Mouse (Mus musculus) layer of hippocampus, adult 11-12 months (tissue): ENCODE measurements around the gene Borcs6.
"Not testable (repeated sequence)": the region's sequence is repeated elsewhere in the genome, so short reads cannot be mapped to it uniquely, and the experiment has no call there.

ENCODE experiments used
- DNase-seq: peaks from one replicate; pipeline ENCODE4 v3.0.0; 2022; ENCODE audit warnings: low spot score

Gene Borcs6

DNA sequence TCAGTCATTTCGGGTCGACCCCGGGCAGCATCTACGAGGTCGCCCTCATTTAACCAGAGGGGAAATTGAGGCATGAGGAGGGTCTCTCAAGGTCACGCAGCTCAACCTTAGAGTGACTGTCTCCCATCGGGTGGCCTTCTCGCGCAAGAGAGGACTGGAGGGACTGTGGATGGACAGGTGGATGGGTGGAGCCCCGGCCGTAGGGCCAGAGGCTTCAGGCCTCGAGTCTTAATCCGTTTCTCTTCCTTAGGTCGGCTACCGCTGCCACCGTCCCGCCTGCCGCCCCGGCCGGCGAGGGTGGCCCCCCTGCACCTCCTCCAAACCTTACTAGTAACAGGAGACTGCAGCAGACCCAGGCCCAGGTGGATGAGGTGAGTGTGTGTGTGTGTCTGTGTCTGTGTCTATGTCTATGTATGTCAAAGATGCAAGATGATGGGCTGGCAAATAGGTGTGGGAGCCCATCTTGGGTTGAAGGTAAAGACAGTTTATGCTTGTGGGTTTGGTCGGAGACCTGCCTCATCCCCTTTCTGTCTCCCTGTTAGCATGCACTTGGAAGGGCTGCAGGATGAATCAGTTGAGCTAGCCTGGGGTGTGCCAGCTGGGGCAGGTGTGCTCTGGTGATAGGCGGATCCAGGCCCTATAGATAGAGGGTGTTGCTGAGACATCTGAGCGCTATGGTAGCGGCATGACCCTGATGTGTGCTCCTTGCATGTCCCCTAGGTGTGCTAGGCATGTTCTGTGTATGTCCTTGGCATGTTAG, 29.5 kb downstream of the Borcs6 start:
- DNase-seq, result no peak

DNA sequence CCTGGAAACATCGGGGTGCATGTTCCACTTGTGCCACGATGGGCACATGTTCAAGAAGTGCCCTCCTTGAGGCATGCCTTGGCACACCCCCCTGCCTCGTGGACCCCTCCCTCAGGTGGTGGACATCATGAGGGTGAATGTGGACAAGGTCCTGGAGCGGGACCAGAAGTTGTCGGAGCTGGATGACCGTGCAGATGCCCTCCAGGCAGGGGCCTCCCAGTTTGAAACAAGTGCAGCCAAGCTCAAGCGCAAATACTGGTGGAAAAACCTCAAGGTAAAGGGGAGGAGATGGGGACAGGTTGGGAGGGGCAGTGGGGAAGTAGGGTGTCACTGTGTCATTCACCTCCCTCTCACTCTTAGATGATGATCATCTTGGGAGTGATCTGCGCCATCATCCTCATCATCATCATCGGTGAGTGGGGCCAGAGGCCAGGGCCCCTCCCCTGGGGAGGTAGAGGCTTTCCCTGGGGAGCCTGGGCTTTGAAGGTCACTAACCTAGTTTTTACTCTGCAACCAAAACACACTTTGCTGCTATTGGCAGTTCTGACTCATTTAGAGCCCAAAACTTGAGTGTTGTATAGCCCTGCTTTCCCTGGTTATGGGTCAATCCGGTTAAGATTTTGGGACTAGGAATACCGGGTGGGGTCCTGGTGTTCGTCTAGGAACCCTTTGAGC, 30.2 kb downstream of the Borcs6 start:
- no peak for DNase-seq

DNA sequence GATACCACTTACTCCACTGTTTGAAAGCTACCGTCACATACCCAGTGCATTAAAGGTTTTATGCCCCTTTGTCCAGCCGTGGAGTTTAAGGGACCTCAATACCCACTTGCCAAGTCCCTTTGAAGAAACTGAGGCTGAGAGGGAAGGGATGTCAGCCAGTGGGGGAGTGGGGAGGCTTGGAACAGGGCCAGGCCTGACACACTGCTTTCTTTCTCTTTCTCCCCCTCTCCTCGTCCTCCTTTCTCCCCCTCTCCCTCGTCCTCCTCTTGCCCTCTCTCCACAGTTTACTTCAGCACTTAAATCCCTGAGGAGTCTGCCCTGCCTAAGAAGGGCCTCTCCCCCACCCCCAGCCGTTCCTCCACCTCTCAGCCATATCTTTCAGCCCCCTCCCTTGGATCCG, 30.9 kb downstream of the Borcs6 start:
- no peak for DNase-seq

DNA sequence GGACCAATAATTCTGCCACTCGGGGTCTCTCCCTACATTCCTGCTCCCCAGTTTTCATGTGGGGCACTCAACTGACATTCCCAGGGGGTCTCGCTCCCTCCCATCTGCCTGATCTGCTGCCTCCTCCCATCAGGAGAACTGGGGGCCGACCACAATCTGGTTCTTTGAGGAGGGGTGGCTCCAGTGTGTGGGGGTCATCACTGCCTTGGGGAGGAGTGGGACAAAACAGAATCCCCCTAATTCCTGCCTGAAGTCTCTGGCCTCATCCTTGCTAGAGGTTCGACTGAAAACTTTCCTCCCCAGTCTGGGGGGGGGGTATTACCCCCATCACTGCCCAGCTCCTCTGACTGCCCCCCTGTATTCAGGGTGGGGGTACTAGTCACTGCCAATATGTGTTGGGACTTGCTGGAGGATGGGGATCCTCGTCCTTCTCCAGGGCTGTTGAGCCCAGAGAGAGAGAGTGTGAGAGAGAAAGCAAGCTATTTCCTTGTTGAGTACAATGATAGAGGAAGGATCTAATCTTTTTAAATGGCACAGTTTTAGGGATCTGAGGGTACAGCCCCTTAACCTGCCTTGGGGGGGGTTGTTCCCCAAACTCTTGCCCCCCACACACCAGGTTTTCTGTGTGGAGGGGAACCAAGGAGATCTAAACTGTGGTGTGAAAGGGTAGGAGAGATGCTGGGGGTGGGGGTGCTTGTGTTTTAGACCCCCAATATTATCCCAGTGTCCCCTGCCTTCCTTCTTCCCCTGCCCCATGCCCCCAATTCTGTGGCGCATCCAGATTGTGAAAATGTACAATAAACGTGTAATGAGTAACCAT, 32.3 kb downstream of the Borcs6 start:
- DNase-seq, result no peak

DNA sequence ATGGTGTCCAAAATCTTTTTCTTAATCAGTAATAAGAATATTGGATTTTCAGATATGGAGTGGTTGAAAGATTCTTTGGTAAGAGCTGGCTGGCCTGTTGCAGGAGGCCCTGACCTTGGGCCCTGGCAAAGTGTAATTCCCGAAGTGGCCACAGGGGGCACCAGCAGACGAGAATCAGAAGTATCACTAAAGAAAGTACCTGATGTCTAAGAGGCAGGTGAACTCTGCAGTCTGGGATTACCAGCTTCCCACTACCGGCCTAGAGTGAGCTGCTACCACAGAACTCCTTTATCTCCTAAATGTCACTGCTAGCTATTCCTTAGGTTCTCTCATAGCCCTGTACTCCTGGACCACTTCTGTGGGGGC, 32.9 kb downstream of the Borcs6 start:
- DNase-seq, result peak; percentile 91

DNA sequence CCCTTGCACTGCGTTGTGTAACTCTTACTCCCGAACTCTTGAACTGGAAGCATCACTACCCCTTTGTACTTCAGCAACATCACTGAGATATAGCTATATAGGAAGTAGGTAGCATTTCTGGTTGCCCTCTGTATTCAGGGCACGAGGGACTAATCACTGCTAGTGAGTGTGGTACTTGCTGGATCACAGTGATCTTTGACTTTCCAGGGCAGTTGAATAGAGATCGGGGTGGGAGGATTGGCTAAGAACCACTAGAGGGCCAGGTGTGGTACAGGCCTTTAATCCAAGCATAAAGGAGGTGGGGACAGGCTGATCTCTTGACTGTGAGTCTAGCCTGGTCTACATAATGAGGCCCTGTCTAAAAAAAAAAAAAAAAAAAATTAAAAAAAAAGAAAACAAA, 33.4 kb downstream of the Borcs6 start:
- no peak for DNase-seq

DNA sequence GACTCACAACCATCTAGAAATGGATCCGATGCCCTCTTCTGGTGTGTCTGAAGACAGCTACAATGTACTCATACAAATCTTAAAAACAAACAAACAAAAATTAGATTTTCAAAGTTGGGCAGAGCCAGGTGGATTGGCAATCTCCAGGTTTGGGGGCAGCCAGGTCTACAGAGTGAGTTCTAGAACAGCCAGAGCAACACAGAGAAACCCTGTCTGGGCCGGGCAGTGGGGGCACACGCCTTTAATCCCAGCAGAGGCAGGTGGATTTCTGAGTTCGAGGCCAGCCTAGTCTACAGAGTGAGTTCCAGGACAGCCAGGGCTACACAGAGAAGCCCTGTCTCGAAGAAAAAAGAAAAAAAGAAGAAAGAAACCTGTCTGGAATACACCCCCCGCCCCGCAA, 34.3 kb downstream of the Borcs6 start:
- not testable (repeated sequence) for DNase-seq

DNA sequence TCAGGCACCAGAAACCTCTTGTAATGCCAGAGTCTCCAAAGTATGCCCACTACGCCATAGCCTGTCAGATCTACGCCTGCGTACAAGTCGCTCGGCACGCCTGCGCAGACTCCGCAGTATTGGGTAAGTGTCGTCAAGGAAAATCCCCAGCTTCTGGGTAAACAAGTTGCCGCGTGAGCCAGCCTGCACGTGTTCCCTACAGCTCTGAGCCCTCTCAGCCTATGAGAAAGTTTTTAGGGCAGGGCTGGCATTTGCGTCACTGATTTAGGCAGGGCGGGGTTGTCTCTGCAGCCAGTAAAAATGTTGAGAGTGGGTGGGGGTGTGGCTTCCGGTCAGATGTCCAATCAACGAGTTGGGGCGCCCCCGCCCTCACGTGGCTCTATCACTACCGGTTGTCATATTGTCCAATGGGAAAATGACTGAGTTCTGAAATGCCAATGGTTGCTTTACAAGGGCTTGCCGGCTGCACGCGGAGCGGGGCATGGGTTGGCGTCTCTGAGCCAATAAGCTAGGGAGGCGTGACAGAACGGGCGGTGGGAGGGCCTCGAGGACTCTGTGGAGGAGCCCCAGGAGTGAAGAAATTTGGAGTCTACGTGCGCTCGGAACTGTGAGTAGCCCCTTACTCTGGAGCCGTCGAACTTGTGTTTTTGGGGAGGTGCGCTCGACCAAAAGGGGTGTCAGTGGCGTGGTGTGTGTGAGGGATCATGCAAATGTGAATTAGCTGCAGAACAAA, 35.3 kb downstream of the Borcs6 start, which contains the start of gene Per1:
Gene Per1, plus strand, starts transcription at position 521 of the 733 bp plus-strand sequence.
- peak; percentile 100 for DNase-seq

DNA sequence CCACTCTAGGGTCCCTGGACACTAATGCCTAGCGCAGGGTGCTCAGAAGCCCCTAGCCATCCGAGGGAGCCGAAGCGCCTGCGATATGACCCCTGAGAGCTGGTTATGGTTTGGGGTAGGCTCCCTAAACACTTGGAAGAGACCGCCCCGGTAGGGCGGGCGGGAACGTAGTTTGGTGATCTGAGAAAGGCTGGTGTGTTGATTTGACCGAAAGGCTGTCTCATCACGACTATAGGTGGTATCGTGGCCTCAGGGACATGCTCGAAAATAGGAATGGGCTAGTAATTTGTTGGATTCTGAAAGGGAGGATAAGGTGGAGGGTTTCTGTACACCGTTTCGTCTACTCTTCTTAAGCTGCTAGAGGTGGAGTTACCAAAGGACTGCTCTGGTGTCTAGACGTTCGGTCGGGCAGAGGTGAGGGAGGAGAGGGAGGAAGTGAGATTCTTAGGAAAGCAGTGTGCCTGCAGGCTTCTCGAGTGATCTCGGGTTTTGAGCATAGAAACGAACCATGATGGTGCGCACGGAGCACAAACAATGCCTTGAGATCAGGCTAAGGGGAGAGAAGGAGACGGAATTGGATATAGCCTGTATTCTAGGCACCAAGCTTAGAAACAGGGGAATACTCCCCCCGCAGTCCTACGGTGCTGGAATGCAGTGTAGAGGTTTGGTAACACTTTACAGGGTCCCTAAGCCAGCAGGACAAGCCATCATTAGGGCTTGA, 36.2 kb downstream of the Borcs6 start:
- DNase-seq, result no peak

DNA sequence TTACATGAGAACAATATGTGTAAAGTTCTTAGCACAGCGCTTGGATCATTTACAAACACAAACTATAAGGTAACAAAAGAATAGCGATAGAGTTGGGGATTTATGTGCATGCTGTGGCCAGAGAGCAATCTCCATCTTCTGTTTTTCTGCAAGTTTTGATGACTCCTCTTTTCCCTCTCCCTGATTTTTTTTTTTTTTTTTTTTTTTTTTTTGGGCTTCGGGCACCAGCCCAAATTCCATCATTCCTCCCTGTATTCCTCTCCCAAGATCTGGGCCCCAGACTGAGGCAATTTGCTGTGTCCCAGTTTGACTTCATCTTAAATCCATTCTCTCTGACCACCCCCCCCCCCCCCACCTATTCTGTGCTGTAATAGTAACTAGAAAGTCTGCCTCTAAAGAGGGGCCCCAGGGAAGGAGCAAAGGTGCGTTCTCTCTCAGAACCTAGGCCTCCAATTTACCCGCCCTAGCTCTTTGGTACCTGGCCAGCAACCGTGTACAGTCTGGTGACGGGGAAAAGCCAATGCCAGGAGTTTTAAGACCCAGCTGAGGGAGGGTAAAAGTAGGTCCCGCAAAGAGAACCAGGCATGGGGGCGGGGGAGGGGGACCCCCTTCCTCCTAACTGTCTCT, 37.0 kb downstream of the Borcs6 start:
- DNase-seq, result no peak

DNA sequence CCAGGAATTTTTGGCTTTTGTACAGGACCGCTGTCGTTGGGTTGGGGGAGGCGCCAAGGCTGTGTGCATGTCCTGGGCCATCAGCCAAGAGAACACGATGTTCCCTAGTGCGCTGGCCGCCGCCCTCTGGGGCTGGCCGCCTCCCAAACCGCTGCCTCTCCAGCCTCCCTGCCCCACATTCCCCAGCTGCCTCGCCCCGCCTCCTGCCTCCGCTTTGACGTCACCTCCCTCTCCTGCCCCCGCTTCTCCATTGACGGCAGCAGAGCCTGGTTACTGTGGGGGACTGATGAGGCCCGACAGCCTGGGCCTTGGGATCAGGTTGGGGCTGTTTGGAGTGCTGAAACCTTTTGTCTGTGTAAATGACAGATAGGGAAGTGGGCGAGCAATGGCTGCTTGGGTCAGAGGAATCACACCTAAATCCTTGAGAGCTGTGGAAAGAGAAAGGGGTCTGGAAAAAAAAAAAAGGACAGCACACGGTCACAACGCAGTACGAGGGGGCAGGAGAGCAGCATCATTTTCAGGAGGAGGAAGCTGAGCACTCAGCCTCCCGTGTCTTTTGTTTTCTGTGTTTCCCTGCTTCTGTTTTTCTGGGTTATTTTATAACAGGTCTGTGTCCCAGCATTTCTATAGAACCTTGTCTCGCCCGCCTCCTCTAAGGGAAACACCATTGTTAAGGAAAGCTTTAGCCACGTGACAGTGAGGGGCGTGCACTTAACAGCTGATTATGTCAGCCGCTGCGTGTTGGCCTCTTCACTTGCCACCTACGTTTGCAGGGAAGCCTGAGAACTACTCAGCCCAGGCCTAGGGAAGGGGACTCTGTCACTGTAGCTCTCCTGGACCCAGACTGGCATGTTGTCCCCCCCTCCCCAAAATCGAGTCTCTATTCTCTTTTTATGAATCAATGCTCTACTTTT, 37.7 kb downstream of the Borcs6 start:
- peak; percentile 98 for DNase-seq

DNA sequence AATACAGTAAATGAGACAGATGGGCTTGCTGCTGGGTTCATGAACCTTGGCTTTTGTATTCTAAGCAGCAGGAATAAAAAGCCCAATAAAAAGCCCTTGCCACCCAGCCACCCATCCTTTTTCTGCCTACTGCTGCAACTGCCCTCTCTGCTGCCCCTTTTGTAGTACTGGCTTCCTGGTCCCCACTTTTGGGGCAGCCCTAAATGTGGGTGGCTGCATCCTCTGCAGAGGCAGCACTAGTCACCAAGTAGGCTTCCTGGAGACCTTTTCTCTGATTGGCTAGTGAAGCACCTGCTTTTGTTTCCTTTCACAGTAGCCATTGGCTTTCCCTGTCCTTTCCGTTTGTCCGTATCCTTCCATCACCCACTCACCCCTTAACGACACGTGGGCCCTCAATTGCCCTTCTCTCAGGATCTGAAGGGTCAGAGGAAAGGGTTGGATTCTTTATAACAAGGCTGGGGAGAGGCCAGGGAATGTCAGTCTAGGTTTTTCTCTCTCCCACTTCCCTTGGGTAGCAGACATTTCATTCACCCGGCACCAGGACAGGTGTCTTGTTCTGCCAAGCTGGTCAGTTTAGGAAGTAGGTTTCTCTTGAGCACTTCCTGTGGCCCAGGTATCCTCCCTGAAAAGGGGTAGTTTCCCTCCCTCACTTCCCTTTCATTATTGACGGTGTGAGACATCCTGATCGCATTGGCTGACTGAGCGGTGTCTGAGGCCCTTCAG, 38.7 kb downstream of the Borcs6 start:
- no peak for DNase-seq

DNA sequence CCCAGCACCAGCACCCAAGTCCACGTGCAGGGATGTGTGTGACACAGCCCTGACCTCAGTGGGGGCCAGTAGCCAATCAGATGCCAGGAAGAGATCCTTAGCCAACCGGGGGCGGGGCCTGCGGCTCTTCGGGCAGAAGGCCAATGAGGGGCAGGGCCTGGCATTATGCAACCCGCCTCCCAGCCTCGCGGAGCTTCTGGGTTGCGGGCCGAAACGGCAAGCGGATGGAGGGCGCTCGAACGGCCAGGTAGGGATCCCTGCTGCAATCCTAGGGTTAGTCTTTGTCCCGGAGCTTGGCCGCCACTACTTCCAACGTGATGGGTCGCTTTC, 39.2 kb downstream of the Borcs6 start:
- peak; percentile 98 for DNase-seq

DNA sequence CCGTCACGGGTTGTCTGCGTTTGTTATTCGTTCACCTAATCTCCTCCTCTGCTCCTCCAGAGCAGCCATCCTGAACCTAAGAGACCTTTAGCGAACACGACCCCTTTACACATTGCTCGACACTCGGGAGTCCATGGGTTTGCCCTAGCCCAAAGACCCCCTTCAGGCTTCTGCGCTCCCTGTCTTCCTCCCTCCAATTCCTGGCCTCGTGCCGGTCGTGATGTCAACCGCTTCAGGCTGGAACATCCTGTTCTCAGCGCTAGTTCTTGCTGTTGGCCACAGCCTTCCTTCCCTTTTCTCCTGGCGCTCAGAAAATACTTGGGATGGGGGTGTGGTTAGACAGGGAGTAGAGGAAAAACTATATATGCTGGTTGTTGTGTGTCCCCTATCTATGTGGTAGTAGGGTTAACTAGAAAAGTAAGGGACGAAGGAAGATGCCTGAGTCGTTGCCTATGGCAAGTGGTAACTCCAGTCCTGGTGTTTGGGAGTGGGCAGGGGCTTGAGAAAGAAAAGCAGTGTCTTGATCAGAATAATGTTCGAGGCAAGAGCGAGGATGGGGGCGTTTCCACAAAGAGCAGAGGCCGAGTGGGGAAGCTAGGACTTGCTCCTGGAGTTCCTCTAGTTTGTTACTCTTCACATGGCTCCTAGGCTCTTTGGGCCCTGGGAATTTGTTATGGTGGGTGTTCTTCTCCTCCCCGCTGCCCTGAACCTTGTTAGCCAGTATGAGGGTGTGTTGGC, 39.8 kb downstream of the Borcs6 start:
- no peak for DNase-seq

DNA sequence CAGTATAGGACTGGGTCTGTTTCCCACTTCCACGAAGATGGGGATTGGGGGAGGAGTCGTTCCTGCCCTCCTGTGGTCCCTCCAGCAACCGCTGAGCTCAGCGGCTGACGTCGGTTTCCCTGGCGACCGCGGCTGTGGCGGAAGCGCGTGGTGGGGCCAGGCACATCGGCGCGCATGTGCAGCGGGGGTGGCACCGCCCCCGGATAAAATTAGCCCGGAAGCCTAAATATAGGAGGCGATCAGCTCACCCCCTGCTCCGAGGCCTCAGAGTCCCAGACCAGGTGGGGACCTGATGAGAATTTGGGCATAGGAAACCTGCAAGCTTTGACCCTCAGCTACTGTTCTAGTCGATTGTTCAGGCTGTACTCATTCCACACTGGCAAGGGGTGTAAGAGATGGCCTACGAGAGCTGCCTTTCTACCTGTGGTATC, 40.4 kb downstream of the Borcs6 start:
- DNase-seq, result peak; percentile 93

DNA sequence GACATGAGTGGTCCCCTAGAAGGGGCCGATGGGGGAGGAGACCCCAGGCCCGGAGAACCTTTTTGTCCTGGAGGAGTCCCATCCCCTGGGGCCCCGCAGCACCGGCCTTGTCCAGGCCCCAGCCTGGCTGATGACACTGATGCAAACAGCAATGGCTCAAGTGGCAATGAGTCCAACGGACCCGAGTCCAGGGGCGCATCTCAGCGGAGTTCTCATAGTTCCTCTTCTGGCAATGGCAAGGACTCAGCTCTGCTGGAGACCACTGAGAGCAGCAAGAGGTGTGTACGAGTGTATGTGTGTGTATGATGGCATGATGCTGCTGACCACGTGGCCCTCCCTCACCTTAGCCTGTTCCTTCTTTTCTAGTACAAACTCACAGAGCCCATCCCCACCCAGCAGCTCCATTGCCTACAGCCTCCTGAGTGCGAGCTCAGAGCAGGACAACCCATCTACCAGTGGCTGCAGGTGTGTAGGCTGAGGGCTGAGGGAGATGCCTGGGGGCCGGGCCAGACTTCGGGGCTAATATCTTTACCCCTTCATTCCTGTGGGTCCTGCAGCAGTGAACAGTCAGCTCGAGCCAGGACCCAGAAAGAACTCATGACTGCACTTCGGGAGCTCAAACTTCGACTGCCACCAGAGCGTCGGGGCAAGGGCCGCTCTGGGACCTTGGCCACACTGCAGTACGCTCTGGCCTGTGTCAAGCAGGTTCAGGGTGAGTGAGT, 41.3 kb downstream of the Borcs6 start:
- no peak for DNase-seq

DNA sequence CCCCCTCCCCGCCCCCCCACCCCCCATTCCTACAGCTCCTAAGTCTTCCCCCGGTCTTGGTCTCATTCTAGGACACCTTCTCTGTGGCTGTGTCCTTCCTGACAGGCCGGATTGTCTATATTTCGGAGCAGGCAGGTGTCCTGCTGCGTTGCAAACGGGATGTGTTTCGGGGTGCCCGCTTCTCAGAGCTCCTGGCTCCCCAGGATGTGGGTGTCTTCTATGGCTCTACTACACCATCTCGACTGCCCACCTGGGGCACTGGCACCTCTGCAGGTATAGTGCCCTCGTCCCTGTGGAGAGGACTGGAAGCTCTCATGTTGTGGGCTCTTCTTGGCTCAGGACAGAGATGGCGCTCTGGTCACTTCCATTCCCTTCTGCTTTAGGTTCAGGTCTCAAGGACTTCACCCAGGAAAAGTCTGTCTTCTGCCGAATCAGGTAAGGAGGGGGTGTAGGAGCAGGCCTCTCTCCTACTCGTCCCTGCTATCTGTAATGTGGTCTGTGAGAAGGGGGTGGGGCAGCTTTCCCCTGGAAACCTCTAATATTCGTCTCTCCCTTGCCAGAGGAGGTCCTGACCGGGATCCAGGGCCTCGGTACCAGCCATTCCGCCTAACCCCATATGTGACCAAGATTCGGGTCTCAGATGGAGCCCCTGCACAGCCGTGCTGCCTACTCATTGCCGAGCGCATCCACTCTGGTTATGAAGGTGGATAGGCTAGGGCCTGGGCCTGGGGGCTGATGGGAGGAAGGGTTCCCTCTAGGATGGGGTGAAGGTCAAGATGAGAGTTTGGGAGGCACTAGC, 42.3 kb downstream of the Borcs6 start:
- no peak for DNase-seq
